Mouse (Mus musculus) limb, embryonic 10.5 days (tissue): ENCODE data around the gene Dab2ip. TPM values are rescaled to one million over a fixed set of nuclear protein-coding genes. Genes with fewer than 3 reads are reported as not detected.

ENCODE experiments used
- DNase-seq: peaks from one replicate; pipeline ENCODE4 v3.0.0-alpha.2; 2017; ENCODE audit warnings: low spot score
- H3K27ac ChIP-seq: fragments of 300-500 bp; sonication (generic); 2 replicates; pipeline ENCODE4 v1.5.1; 2016; ENCODE audit warnings: mild to moderate bottlenecking
- H3K27me3 ChIP-seq: fragments of 300-500 bp; sonication (generic); 2 replicates; pipeline ENCODE4 v1.6.1; 2016; ENCODE audit warnings: low read depth, mild to moderate bottlenecking; ENCODE audit not compliant: poor library complexity, severe bottlenecking
- H3K36me3 ChIP-seq: fragments of 300-500 bp; sonication (generic); 2 replicates; pipeline ENCODE4 v1.6.1; 2016; ENCODE audit warnings: mild to moderate bottlenecking, moderate library complexity
- H3K4me1 ChIP-seq: fragments of 300-500 bp; sonication (generic); 2 replicates; pipeline ENCODE4 v1.6.1; 2016
- H3K4me3 ChIP-seq: fragments of 300-500 bp; sonication (generic); 2 replicates; pipeline ENCODE4 v1.5.1; 2016; ENCODE audit warnings: mild to moderate bottlenecking, moderate library complexity
- H3K9me3 ChIP-seq: fragments of 300-500 bp; sonication (generic); replicated peaks from 2 replicates; pipeline ENCODE4 v1.6.1; 2016; ENCODE audit warnings: mild to moderate bottlenecking
- WGBS: fragments of 180-500 bp; shearing (Covaris S2); methylation state at CpG from one replicate; pipeline ENCODE4 v1.1.7; 2016; 5-methylcytosine and 5-hydroxymethylcytosine counted together
- polyA plus RNA-seq: library from polyadenylated mRNA; unstranded; fragments of >200 nt; fragmentation: Nextera tagmentation; extraction: Ambion mirVana; gene quantifications from 2 replicates; pipeline ENCODE4 v1.2.1, GENCODE M21; 2016

Gene Dab2ip
- polyA plus RNA-seq, 1 experiment from 2014 or later: 49.7 TPM

DNA sequence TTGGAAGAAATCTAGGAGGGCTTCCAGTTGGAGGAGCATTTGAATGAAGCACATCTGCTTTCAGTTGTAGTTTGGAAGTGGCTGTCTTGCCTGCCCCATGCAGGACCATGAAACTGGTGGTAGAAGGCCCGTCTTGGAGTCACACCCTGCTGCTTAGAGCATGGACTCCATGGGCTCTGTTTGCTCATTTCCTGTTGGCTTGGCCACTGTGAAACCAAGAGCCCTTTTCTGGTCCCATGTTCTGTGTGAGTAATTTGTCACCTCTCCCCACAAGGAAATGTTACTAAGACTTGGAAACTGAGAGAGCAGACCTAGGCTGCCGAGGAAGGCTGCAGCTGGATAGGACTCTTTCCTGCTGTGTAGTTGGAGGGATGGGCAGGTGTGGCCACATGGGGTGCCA, 131.8 kb downstream of the Dab2ip start:
- Histone ChIP-seq H3K4me1 (peaks cover 75% of the 10 kb centered on the region), H3K4me3 (no peak overlapping the region), H3K27ac (peak overlapping the region; percentile 43), H3K36me3 (peaks cover 31% of the 10 kb centered on the region), H3K27me3 (no peaks in the 10 kb centered on the region), H3K9me3 (no peaks in the 10 kb centered on the region)
- 69% methylated on average over 2 of the region's 2 CpGs for WGBS
- DNase-seq: no peak

DNA sequence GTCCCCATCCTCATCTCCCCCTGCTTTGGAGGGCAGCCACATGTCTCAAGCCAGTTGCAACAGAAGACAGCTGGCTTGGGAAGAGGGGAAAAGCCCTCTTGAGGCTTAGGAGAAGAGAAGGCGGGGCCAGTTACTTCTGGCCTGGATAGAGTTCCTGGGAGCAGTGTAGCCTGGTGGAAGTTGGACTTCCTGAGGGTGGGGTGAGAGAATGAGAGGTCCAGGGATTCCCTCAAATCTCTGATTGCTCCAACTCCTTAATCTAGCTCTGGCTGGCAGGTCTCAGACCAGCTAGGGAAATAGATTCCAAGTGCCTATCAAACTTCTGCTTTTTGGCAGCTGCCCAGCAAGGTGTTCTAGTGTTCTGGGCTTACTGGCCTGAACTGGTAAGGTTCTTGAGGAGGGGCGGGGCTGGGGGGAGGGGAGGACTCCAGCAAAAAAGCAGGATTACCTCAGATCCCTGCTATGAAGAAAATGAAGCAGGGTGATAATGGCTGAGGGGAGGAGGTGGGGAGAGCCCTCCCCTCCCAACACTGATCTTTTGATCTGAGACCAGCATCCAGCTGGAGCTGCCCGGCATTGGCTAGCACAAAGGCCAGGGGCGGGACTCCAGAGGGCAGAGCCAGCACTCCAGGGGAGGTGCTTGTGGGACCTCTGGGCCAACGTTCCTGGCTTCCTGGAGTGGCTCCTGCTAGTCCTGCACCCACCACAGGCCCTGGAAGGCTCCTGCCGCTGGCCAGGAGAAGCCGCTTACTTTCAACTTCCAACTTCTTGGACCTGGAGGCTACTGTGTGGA, 133.4 kb downstream of the Dab2ip start:
- peak; percentile 53 for DNase-seq
- H3K4me3 ChIP-seq: peak overlapping the region; percentile 17; the same call in 1 of the 2 replicates
- H3K27me3 ChIP-seq: no peaks in the 10 kb centered on the region
- peak overlapping the region; percentile 51 for H3K27ac ChIP-seq
- H3K36me3 ChIP-seq: peaks cover 20% of the 10 kb centered on the region
- peaks cover 90% of the 10 kb centered on the region for H3K4me1 ChIP-seq
- 10% methylated on average over 7 of the region's 7 CpGs for WGBS
- no peaks in the 10 kb centered on the region for H3K9me3 ChIP-seq

DNA sequence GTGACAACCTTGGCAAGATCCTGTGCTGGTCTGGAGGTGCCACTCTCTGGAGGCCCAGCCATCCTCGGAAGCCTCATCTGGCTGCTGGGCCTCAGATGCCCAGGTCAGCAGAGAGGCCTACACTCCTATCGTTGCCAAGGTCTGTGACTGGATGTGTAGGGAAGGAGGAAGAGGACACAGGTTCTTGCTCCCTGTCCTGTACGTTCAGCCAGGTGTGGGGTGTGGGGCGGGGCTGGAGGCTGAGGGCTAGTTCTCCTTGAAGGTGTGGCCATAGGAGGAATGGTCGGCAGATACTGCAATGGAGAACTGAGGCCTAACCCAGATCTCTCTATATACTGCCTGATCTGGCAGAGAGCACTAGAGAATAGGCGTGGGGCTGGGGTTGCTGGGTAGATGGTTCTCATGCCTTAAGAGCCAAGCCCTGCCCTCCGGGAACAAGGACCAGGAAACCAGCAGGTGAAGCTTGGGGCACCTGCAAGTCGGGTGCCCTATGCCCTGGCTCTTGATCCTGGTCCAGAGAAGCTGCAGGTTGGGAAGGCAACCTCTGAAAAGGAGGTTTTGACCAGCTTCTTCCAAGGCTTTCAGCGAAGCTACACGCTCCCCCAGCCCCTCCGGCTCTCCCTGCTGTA, 134.3 kb downstream of the Dab2ip start:
- 83% methylated on average over 11 of the region's 11 CpGs for WGBS

DNA sequence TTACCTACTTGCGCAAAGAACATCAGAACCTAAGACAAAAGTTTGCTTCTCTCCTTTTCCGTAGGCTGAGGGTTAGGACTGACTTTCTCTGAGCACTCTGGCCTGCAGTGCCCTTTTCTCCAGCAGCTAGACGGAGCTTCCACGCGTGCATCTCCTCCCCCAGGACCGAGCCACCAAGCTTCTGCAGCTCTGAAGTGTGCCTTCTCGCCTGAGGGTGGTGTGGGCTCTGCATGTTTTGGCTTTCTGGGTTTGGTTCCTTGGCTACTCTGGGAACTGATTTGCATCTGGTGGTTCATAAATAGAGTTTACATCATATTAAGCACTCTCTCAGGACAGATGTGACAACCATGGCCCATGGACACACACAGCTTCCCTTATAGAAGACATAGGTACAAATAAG, 135.0 kb downstream of the Dab2ip start:
- no peaks in the 10 kb centered on the region for H3K9me3 ChIP-seq
- no peak for DNase-seq
- 90% methylated on average over 7 of the region's 7 CpGs for WGBS
- peaks cover 93% of the 10 kb centered on the region for H3K4me1 ChIP-seq
- no peaks in the 10 kb centered on the region for H3K27me3 ChIP-seq
- no peak overlapping the region for H3K4me3 ChIP-seq
- H3K27ac ChIP-seq: no peak overlapping the region
- H3K36me3 ChIP-seq: peaks cover 14% of the 10 kb centered on the region

More for the DNA sequence above, 134.3 kb downstream of the Dab2ip start:
- Histone ChIP-seq H3K4me1 (peaks cover 93% of the 10 kb centered on the region), H3K9me3 (no peaks in the 10 kb centered on the region), H3K4me3 (no peak overlapping the region), H3K27me3 (no peaks in the 10 kb centered on the region), H3K27ac (peak overlapping the region; percentile 51), H3K36me3 (peaks cover 14% of the 10 kb centered on the region)
- DNase-seq: no peak

DNA sequence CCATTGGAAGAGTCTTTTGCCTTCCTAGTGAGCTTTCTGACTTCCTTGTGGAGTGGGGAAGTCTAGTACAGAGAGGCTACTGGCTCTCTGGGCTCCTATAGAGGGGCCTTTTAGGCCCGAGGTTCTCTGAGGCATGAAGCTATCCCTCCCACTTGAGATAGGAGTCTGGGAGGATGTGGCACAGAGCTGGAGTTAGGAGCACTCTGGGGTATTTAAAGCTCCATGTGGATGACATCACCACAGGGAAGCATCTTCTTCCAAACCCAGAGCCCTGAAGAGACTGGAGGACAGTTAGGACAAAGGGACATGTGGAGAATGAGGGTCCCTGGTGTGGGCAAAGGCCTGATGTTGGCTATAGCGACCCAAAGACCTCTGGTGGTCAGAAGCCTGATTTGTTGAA, 136.0 kb downstream of the Dab2ip start:
- Histone ChIP-seq H3K9me3 (no peaks in the 10 kb centered on the region), H3K27ac (no peak overlapping the region), H3K4me3 (no peak overlapping the region), H3K27me3 (no peaks in the 10 kb centered on the region), H3K4me1 (peaks cover 89% of the 10 kb centered on the region), H3K36me3 (peaks cover 14% of the 10 kb centered on the region)
- no peak for DNase-seq
- WGBS: 61% methylated on average over 2 of the region's 2 CpGs

DNA sequence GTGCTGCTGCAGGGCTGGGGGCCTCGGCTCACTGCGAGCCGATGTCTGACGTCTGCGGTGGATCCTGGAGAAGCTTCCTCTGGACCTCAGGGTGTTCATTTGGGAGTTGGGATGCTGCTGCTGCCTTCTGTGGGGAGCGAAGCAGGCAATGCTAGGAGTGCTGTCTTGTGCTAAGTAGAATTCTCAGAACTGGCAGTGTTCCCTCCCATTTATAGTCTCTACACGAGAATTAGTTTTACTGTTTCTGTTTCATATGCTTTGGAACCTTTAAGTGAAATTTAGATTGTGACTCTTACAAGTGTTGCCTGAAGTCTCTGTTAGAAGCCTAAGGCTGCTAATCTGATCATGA, 138.1 kb downstream of the Dab2ip start:
- Histone ChIP-seq H3K27me3 (no peaks in the 10 kb centered on the region), H3K36me3 (peaks cover 19% of the 10 kb centered on the region), H3K27ac (peak overlapping the region; percentile 64), H3K4me3 (peak overlapping the region; percentile 20; the same call in 1 of the 2 replicates), H3K4me1 (peaks cover 88% of the 10 kb centered on the region), H3K9me3 (no peaks in the 10 kb centered on the region)
- 72% methylated on average over 7 of the region's 7 CpGs for WGBS
- DNase-seq: no peak

DNA sequence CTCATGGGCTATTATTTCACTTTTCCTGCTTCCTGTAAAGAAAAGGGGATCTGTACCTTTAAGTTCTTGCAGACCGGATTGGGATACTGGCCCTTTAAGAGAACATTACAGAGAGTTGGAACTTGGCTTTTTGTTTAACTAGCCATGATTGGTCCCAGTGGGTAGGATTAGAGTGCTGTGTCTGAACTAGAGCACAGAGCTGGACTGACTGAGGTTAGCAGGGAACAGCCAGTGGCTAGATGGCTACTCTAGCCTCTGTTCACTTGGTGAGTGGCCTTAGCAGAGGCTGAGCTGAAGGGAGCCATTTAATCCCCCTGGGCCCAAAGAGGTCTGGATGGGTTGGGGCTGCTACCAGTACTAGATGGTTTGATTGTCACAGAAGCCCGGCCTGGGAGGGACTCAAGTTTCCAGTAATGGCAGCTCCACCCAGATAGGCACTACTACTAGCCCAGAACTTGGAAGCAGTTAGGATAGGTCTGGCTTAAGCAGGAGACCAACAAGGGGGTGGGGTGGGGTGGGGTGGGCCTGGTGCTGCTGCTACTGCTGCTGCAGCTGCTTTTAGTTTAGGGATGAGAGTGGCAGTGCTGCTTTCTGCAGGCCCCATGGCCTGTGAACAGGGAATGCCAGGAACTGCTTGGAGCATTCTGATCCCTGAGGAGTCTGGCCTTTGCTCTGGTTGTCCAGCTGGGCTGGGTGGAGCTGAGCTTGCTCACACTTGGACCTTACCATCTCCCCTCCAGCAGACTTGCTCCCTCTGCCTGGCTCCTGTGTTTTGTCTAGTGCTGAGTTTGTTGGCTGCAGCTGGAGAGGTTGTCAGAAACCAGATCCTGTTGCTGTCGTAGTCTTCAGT, 138.7 kb downstream of the Dab2ip start:
- peak; percentile 46 for DNase-seq
- WGBS: 44% methylated on average over 3 of the region's 3 CpGs
- Histone ChIP-seq H3K4me3 (peak overlapping the region; percentile 20; the same call in 1 of the 2 replicates), H3K9me3 (no peaks in the 10 kb centered on the region; the same call in 1 of the 2 replicates), H3K27ac (peak overlapping the region; percentile 66), H3K36me3 (peaks cover 21% of the 10 kb centered on the region), H3K27me3 (no peaks in the 10 kb centered on the region), H3K4me1 (peaks cover 88% of the 10 kb centered on the region)

DNA sequence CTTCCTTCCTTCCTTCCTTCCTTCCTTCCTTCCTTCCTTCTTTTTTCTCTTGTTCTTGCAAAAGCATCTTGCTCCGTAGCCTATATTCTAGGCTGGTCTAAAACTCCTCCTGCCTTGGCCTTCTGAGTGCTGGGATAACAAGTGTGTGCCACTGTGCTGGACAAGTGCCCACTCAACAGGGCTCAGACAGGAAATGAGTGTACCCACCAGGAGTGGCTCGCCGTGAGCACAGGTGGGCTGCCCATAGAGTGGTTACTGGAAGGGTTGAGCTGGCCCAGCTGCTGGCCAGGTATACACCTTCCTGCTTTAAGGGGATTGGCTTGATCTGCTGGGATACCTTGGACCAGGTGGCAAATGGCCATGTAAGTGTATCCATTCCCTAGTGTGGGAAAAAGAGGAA, 139.7 kb downstream of the Dab2ip start:
- Histone ChIP-seq H3K36me3 (peaks cover 22% of the 10 kb centered on the region), H3K27me3 (no peaks in the 10 kb centered on the region), H3K27ac (peak overlapping the region; percentile 21; the same call in 1 of the 2 replicates), H3K4me3 (no peak overlapping the region), H3K4me1 (peaks cover 87% of the 10 kb centered on the region), H3K9me3 (no peaks in the 10 kb centered on the region; the same call in 1 of the 2 replicates)
- DNase-seq: no peak
- 91% methylated on average over 3 of the region's 3 CpGs for WGBS

DNA sequence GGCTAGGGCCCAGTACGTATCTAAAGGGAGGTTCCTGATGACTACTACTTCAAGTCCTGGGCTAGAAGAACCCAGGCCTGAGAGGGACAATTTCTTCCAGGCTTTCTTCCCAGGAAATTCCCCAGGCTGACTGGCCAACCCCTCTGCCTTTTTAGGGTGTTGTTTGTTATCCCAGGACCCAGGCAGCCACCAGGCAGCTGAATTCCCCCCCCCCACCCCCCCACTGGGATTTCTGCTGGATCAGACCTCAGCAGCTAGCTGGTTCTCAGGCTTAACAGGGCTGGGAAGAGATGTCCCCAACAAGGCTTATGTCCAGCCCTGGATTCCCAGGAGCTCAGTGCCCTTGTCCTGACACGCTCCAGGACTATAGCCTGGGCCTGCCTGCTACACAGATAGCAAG, 142.9 kb downstream of the Dab2ip start:
- peak overlapping the region; percentile 21; the same call in 1 of the 2 replicates for H3K27ac ChIP-seq
- peaks cover 38% of the 10 kb centered on the region for H3K36me3 ChIP-seq
- H3K9me3 ChIP-seq: no peaks in the 10 kb centered on the region; the same call in 1 of the 2 replicates
- H3K27me3 ChIP-seq: no peaks in the 10 kb centered on the region
- peaks cover 68% of the 10 kb centered on the region for H3K4me1 ChIP-seq
- DNase-seq: no peak
- H3K4me3 ChIP-seq: no peak overlapping the region
- WGBS: 76% methylated on average over 2 of the region's 2 CpGs

DNA sequence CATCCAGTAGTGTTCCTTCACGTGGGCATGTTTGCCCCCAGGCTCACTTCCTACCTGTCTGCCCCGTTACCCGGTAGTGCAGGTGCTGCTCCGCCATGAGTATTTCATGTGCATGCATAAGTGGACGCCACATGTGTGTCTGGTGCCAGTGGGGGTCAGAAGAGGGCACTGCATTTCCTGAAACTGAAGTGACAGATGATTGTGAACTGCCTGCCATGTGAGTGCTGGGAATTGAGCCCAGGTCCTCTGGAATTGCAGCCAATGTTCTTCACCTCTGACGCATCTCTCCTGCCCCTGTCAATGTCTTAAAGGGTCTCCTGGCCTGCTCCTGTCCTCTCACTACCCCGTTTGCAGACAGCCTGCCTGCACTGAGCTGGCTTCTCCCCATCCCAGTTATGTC, 143.9 kb downstream of the Dab2ip start:
- no peak for DNase-seq
- H3K27me3 ChIP-seq: no peaks in the 10 kb centered on the region
- peaks cover 60% of the 10 kb centered on the region for H3K4me1 ChIP-seq
- 91% methylated on average over 7 of the region's 7 CpGs for WGBS
- peak overlapping the region; percentile 78 for H3K27ac ChIP-seq
- H3K36me3 ChIP-seq: peaks cover 42% of the 10 kb centered on the region
- no peaks in the 10 kb centered on the region; the same call in 1 of the 2 replicates for H3K9me3 ChIP-seq
- H3K4me3 ChIP-seq: no peak overlapping the region

DNA sequence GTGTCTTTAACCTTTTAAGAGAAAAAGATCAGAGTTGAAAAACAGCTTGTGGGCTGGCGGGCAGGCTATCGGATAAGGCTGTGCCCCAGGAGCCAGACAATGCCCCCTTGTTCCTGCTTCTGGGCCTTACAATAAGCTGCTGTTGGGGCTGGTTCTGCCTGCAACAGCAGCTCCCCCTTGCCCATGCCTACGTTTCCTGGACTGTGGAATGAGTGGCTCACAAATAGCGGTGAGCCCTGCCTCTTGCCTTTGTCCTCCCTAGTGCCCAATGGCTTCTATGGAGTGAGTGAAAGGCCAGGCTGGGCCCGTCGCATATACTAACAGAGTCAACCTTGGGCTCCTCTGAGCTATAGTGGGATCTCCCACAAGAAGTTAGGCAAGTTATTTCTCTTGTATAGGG, 144.5 kb downstream of the Dab2ip start:
- H3K9me3 ChIP-seq: no peaks in the 10 kb centered on the region; the same call in 1 of the 2 replicates
- H3K4me1 ChIP-seq: peaks cover 54% of the 10 kb centered on the region
- H3K27ac ChIP-seq: peak overlapping the region; percentile 75; the same call in 1 of the 2 replicates
- no peak for DNase-seq
- no peak overlapping the region for H3K4me3 ChIP-seq
- no peaks in the 10 kb centered on the region for H3K27me3 ChIP-seq
- peaks cover 48% of the 10 kb centered on the region for H3K36me3 ChIP-seq
- 91% methylated on average over 6 of the region's 6 CpGs for WGBS

DNA sequence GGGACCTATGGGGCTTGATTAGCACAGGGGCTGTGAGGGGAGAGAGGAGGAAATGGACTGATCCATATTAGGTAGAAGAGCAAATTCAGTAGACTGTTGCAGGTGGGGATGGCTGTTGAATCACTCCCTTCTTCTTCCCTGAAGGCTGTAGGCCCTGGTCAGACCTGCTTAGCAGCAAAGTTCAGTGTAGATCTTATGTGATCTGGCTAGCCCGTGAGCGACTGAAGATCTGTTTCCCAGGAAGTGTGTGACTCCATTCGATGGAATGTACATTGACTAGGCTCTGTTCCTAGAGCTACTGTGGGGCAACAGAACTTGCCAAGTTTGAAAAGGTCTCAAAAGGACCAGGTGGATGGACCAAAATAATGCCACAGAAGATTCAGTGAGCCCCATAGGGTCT, 145.2 kb downstream of the Dab2ip start:
- no peak for DNase-seq
- Histone ChIP-seq H3K27ac (peak overlapping the region; percentile 75; the same call in 1 of the 2 replicates), H3K36me3 (peaks cover 54% of the 10 kb centered on the region), H3K9me3 (no peaks in the 10 kb centered on the region; the same call in 1 of the 2 replicates), H3K27me3 (no peaks in the 10 kb centered on the region), H3K4me3 (no peak overlapping the region), H3K4me1 (peaks cover 48% of the 10 kb centered on the region)
- WGBS: 99% methylated on average over 3 of the region's 3 CpGs
